Mouse (Mus musculus): ENCODE measurements around the gene Irf5. TPM values are rescaled to one million over a fixed set of nuclear protein-coding genes. Genes with fewer than 3 reads are reported as not detected.

Gene Irf5
- 100 to 1,000 TPM in 1 of 2 experiments, 10 to 100 TPM in 1; 85.5 to 146 TPM for total RNA-seq (2023)

DNA sequence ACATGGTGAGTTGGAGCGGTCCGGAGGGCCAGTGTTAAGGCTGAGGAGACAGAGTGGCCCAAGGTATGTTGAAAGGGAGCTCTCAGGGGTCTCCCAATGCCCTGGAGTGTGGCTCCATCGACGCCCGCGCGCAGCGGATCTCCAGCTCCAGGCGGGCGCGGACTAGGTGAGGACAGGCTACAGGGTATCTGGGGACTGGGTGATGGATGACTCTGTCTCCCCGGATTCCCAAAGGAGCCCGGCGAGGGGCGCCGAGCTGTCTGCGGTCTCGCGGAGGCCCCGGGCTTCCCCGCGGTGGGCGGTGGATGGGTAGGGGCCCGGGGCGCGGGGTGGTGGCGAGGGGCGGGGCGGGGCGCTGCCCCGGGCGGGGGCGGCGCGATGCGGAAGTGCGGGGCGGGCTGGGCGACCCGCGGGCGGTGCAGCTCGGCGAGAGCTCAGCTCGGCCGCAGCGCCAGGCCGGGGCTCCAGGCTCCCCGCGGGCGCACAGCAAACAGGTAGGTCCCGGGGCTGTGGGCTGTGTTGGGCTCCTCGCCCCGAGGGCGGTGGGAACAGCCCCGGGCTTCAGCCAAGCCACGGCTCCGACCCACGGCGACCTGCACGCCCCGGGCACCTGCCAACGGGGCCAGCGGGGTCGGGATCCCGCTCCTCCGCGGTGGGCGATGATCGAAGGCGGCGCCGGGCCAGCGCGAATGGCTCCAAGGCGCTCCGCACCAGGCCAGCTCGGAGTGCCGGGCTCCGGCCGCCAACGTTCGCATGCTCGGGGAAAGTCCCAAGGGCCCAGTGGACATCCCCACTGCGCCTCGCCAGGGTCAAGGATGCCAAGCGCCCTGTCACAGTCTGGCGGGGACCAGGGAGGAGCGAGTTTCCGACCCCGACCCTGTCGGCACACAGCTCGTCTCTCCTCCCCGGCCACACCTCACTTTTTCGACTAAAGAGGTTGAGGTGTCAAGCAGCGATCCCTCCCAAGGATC lies at the start of gene Irf5:
Gene Irf5, plus strand, starts transcription at position 345 of the 971 bp plus-strand sequence.

DNA sequence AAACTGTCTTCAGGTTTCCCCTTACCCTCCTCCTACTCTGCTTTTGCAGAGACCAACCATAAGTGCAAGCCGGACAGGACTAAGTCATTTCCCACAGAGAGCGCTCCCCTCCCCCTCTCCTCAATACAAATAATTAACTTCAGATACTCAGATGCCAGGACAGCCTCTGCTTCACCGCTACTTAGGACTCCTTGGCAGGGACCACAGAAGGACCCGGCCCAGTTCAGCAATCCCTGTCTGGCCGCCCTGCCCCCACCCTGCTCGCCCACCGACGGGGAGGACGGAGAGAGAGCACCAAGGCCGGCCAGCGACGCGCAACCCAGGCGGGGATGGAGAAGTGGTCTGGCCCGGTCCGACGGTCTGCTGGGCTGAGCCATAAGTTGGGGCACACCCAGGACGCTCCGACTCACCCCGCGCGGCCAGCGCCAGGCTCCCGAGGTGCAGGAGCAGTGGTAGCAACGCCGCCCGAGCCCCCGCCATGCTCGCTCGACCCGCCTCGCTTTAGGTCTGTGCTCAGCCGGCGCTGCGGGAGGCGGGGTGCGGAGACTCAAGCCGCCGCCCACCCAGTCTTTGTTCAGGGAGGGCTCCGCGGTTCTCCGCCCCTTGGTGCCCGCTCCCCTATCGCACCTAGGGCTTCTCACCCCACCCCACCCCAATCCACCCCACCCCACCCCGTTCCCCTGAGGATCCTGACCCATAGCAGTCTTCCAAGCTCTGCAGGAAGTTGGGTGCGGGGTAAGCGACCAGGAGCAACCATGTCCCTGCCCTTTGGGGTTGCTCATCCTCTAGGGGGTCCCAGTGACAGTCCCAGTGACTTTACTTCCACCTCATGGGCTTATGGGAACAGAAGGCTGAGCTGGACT lies 18.7 kb upstream of the Irf5 start, which contains the start of gene Kcp:
Gene Kcp, minus strand, starts transcription at position 506 of the 863 bp plus-strand sequence.

Other genes starting within 250 kb of the Irf5 start
- gene Fam71f2, start 247.0 kb upstream of the Irf5 start, total RNA-seq (2023): not detected
- not detected for gene Fam71f1, start 207.5 kb upstream of the Irf5 start, total RNA-seq (2023)
- gene Calu, start 178.6 kb upstream of the Irf5 start, total RNA-seq (2023): 10 to 100 TPM; 33.1 to 38.9 TPM
- not detected for gene Opn1sw, start 138.2 kb upstream of the Irf5 start, total RNA-seq (2023)
- gene Ccdc136, start 130.3 kb upstream of the Irf5 start, total RNA-seq (2023): under 1 TPM in 1 of 2 experiments, not detected in 1; 0.11 TPM
- gene Flnc, start 93.4 kb upstream of the Irf5 start, total RNA-seq (2023): not detected
- gene Atp6v1f, start 58.9 kb upstream of the Irf5 start, total RNA-seq (2023): 100 to 1,000 TPM; 147 to 167 TPM
- 1 to 10 TPM; 1.6 to 3.5 TPM for gene Atp6v1fnb, start 55.2 kb upstream of the Irf5 start, total RNA-seq (2023)
- not detected for gene Kcp, start 18.7 kb upstream of the Irf5 start, total RNA-seq (2023)
- 10 to 100 TPM; 53.4 to 55.8 TPM for gene Tnpo3, start 83.3 kb downstream of the Irf5 start, total RNA-seq (2023)
- gene Tspan33, start 167.6 kb downstream of the Irf5 start, total RNA-seq (2023): 10 to 100 TPM in 1 of 2 experiments, 1 to 10 TPM in 1; 5.9 to 20.9 TPM
- 1 to 10 TPM; 1.3 to 1.9 TPM for gene Smo, start 208.9 kb downstream of the Irf5 start, total RNA-seq (2023)
- gene Ahcyl2, start 241.4 kb downstream of the Irf5 start, total RNA-seq (2023): 10 to 100 TPM; 31.2 to 36.8 TPM